Mouse (Mus musculus) mouse embryonic stem cell (cell line): ENCODE measurements around the gene Igf2bp1.

Source experiments
- in situ Hi-C, 2 experiments: fragments of 300-500 bp; cut with MboI; formaldehyde crosslinking; loops; 1 replicate in 1 of 2; 3 replicates in 1 of 2; pipeline ENCODE4 v1.14.3; 2019 to 2020; ENCODE audit warnings: low sequenced_read_pairs in 2 of 2, low pct_unique_long_range_greater_than_20kb in 1 of 2, mixed read lengths in 1 of 2; ENCODE audit not compliant: unreplicated experiment in 1 of 2

The Igf2bp1 gene

GRCm38 (mm10) chr11:96015421-96015820 is 9.7 kb upstream of the Igf2bp1 start:
- in situ Hi-C loops, result no loop called here

DNA sequence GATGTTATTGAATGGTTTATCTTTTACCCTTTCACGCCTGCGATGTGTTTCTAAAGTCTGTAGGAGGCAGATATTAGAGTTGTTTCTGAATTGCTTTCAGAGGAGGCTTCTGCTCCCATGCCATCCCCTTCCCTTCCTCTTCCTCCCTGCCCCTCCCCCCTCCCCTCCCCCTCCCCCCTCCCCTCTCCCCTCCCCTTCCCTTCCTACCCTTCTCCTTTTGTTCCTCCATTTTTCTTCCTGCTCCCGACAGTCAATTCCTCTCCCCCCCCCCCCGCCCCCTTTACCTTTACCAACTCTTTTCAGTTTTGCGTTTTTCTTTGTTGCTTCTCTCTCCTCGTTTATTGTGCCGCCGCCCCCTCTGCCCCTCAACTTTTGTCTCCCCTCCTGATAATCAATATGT is 6.2 kb upstream of the Igf2bp1 start:
- in situ Hi-C loops, result no loop called here

- in situ Hi-C loops, result no loop called here
Observed at GRCm38 (mm10) chr11:96008827-96009226, 3.1 kb upstream of the Igf2bp1 start.

GRCm38 (mm10) chr11:96007516-96008235 is 1.9 kb upstream of the Igf2bp1 start:
- in situ Hi-C loops, result no loop called here

DNA sequence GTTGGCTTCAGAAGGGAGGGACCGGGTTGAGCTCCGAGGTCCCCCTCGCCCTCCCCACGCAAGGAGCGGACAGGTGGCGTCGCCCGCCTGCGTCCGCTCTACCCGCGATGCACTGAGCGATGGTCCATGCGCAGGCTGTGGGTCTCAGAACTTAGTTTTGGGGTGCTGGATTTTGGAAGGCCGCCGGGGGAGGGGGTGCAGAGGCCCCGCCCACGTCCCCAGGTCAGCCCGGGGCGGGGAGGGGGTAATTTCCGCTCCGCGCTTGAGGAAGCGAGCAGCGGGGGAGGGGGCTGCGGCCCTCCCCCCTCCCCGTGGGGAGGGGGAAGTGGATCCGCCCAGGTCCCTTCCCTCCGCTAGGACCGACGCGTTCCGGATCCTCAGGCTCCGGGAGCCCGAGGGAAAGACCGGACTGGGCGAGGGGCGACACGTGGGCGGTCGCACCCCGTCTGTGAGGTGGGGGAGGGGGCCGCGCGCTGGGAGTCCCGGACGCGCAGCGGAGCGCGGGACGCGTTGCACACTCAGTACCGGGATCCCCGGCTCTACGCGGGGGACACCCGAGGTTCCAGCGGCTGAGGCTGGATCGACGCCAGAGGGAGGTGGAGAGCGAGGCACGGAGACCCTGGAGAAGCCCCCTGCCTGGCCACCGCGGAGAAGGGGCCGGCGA is 1.2 kb upstream of the Igf2bp1 start:
- in situ Hi-C loops, result no loop called here

- in situ Hi-C loops, result no loop called here
Observed at GRCm38 (mm10) chr11:96006367-96006851, 669 bp upstream of the Igf2bp1 start.

DNA sequence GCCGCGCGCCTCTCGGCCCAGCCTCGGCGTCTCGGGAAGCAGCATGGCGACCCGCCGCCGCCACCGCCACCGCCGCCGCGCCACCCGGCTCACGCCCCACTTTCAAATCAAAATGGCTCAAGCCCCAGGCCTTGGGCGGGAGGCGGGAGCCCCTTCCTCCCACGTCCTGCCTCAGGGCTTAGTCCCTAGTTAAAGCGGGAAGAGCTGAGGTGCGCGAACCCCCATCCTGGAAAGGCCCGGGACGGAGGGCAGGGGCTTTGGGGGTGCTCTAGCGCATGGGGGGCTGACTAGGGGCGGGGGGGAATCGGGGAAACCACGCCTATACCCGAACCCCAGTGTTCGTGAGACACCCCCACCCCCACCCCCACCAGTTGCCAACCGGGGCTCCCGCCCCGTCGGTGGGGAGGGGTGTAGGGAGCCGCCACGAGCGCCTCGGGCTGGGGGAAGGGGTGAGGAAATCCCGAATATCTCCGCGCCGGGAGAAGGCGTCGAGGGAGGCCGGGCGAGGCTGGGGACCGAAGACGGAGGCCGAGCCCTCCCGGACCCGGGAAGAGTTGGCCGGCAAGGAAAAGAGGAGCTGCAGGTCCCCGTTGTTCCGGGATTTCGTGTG is 842 bp downstream of the Igf2bp1 start:
- in situ Hi-C loops, result no loop called here

DNA sequence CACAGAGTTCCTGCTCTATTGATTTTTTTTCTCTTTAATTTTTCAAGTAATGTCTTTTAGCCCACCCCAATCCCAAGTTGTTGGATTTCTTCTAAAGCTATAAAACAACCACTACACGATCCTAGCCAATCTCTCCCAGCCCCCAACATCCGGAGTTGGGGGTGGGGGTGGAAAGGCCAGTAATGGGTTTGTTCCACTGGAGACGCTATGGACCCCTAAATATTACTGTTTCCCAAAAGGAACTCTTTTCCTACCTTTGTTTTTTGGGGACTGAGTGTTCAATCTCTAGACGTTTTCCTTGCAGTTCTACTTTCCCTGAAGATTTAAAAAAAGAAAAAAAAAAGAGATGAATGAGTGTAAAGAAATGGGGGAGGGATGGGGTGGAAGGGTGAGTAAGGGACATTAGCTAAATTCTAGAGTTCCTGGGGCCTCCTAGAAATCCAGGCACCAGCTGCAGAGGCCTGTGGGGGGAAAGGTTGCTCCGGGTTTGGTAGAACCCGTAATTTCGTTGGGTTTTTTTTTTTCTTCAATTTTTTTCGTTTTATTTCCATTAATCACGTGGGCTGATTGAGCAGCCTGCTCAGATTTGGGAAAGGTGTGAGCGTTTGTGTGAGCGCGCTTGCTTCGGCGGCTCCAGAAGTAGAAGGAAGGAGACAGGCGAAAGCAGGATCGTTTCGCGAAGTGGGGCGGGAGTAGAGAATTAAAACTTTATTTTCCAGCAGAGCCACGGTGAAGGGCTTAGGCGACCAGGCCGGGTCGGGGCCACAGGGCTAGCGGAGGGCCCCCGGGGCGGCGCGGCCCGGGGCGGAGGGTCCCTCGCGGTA is 1.6 kb downstream of the Igf2bp1 start:
- in situ Hi-C loops, result no loop called here

GRCm38 (mm10) chr11:96003100-96003900 is 2.4 kb downstream of the Igf2bp1 start:
- in situ Hi-C loops, result no loop called here

GRCm38 (mm10) chr11:95994151-95994550 is 11.6 kb downstream of the Igf2bp1 start:
- in situ Hi-C loops, result no loop called here

DNA sequence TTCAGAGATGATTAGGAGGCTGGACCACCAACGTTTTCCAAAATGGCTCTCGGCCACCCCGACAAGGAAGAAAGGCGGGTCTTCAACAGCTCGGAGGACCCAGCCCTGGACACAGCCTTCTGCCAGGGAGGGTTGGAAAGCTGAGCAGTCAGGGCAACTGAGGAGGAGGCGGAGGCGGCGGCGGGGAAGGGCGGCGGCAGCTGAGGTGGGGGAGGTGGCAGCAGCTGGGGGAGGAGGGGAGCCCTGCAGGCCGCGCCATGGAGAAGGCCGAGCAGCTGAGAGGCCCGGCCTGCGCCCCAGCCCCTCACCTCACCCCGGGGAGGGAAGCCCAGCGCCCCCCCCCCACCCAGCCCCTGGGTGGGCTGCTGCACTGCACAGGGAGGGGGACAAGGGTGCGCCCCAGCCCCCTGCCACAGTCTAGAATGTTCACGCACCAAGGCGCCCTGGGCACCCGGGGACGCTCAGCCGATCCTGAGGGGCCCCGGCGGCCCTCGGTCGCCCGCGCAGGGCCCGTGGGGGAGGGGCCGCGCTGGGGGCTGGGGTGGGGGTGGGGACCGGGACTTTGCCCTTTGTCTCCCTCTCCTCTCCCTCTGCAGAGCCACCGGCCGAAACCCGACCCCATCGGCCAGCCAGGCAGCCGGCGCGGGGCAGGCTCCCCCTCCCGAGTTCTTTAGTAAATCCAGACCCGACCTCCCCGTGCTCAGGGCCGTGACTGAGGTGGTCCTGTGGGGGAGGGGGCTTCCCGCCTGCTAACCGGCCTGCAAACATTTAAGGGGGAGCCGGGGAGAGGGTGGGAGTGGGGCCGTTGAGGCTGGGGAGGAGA is 14.6 kb downstream of the Igf2bp1 start:
- in situ Hi-C loops, result no loop called here

DNA sequence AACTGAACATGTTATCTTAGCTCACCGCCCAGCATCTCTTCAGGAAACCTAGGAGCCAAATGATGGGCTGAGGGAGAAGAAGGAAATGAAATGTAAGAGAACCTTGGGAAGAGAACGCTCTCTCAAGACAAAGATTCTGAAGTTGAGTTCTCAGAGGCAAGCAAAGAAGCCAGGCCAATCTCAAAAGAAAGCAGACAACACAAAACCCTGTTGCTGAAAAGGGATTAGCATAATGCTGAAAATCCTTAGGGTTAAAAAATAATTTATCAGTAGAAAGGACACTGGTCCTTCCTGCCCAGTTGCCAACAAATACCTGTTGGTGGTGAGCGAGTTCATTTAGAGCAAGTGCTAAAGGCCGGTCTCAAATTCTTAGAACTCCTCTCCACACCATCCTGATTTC is 15.3 kb downstream of the Igf2bp1 start:
- in situ Hi-C loops, result no loop called here

GRCm38 (mm10) chr11:95989864-95990263 is 15.9 kb downstream of the Igf2bp1 start:
- in situ Hi-C loops, result no loop called here

- in situ Hi-C loops, result no loop called here
Observed at GRCm38 (mm10) chr11:95988533-95988932, 17.2 kb downstream of the Igf2bp1 start.

DNA sequence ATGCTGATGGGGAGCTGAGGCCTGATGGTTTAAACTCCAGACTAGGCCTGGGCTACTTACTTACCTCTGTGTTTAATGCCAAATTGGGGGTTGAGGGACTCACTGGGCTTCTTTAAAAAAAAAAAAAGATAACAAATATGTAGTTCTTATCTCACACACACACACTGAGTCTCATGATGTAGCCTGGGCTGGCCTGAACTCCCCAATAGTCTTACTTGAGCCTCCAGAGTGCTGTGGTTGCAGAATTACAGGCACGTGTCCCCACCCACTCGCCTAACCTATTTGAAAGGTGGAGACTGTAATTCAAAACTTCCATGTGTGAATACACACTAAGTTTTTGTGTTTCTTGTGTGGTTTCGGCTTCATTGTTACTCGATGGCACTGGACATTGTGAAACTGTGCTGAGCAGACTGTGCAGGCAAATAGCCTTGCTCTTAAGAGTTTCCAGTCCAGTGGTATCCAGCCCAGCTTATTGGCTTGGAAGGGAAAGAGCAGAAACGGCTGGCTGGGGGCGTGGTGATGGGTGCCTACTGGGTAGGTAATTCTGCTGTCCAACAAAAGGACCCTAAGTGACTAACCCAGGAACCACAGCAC is 17.8 kb downstream of the Igf2bp1 start:
- in situ Hi-C loops, result no loop called here

DNA sequence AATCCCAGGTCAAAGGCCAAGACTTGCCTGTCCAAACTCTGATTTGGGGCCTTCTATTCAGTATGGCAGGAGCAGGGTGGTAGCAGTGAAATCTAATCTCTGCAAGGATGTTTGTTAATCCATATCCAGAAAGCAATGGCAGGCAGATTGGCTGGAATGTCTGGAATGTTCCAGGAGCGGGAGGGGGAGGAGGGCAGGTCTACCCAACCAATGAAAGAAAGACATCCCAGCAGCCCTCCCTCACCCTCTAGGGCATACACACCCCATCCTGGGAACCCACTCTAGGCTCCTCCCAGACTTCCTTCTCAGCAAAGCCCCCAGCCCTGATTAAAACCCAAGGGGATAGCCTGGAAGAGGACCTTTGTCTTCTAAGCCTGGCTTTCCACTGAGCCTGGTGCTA is 23.3 kb downstream of the Igf2bp1 start:
- in situ Hi-C loops, result no loop called here

DNA sequence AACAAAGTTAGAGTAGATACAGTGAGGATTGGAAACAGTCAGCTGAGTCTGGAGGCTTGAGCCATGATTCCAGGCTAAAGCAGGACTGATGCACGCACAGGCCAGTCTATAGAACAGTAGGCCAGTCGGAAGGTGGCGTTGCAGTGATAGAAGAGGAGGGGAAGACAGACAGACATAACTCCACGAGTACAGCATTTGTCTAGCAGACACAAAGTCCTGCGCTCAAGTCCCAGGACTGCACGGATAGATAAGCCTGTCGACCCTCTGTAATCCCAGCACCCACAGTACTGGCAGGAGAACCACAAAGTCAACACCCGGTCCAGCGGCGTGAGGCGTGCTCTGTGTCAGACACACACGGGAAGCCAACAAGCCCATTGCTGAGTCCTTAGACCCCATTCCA is 23.9 kb downstream of the Igf2bp1 start:
- in situ Hi-C loops, result no loop called here
